Mouse (Mus musculus): ENCODE measurements at regions not wholly inside any gene's neighbourhood (a gene's known extent, or its start where the extent isn't known, plus 50 kb on each side); places are given as distances from the start of the nearest gene placed in this dataset.

- DNase-seq (ENCODE audit: extremely low spot score, low spot score) = no peak
These were observed 55.3 kb upstream of the Dnajc19 start for GRCm38 (mm10) chr3:34136385-34136784.
